Mouse (Mus musculus): ENCODE measurements around the gene Caly.

Caly gene

GRCm38 (mm10) chr7:140036281-140037170 lies 45.8 kb downstream of the Caly start, which contains the start of the genes Zfp511 and Tubgcp2:
Zfp511 (plus strand) TSS chr7:140036391.
Tubgcp2 (minus strand) TSS chr7:140036669.
- DNase-seq, result peak; percentile 99

- DNase-seq, result peak in 1 of 2 experiments; percentile 9
Measured at GRCm38 (mm10) chr7:140035456-140035855, 46.9 kb downstream of the Caly start.

GRCm38 (mm10) chr7:140033386-140033785 lies 49.0 kb downstream of the Caly start:
- DNase-seq, result peak in 1 of 2 experiments; percentile 30

- DNase-seq, result peak in 1 of 2 experiments; percentile 29
Measured at GRCm38 (mm10) chr7:140032366-140032765, 50.0 kb downstream of the Caly start.

- peak in 1 of 2 experiments; percentile 13 for DNase-seq
Measured at GRCm38 (mm10) chr7:140031771-140032170, 50.6 kb downstream of the Caly start.

Data from kidney, postnatal 25 days (tissue).